Mouse (Mus musculus) heart, embryonic 16.5 days (tissue): ENCODE measurements around the gene Myh13. TPM values are rescaled to one million over a fixed set of nuclear protein-coding genes. Genes with fewer than 3 reads are reported as not detected.

Experiments
- ATAC-seq: fragments of 200-750 bp; cut with Nextera tagmentation; replicated peaks from 2 replicates; pipeline ENCODE4 v1.8.0; 2017; ENCODE audit warnings: moderate number of reproducible peaks; ENCODE audit not compliant: insufficient read depth, low FRiP score; ENCODE audit errors: extremely low read depth
- H3K27ac ChIP-seq: fragments of 300-500 bp; sonication (generic); 2 replicates; pipeline ENCODE4 v1.5.1; 2014; ENCODE audit warnings: mild to moderate bottlenecking, low read length, control low read depth, moderate library complexity
- H3K27me3 ChIP-seq: fragments of 300-500 bp; sonication (generic); 2 replicates; pipeline ENCODE4 v1.6.1; 2014; ENCODE audit warnings: low read length, mixed read lengths; ENCODE audit not compliant: control insufficient read depth, insufficient read depth
- H3K36me3 ChIP-seq: fragments of 300-500 bp; sonication (generic); 2 replicates; pipeline ENCODE4 v1.6.1; 2014; ENCODE audit not compliant: control insufficient read depth, insufficient read depth
- H3K4me1 ChIP-seq: fragments of 300-500 bp; sonication (generic); 2 replicates; pipeline ENCODE4 v1.6.1; 2014; ENCODE audit warnings: low read length, mixed read lengths; ENCODE audit not compliant: control insufficient read depth, insufficient read depth
- H3K4me2 ChIP-seq: fragments of 300-500 bp; sonication (generic); 2 replicates; pipeline ENCODE4 v1.6.1; 2014; ENCODE audit warnings: low read depth, mild to moderate bottlenecking, control low read depth, low read length
- H3K4me3 ChIP-seq: fragments of 300-500 bp; sonication (generic); 2 replicates; pipeline ENCODE4 v1.5.1; 2014; ENCODE audit warnings: mild to moderate bottlenecking, control low read depth, low read length
- H3K9ac ChIP-seq: fragments of 300-500 bp; sonication (generic); 2 replicates; pipeline ENCODE4 v1.6.1; 2014; ENCODE audit warnings: low read length, control low read depth
- H3K9me3 ChIP-seq: fragments of 300-500 bp; sonication (generic); replicated peaks from 2 replicates; pipeline ENCODE4 v1.6.1; 2016; ENCODE audit warnings: low read length; ENCODE audit not compliant: control insufficient read depth
- WGBS: fragments of 180-500 bp; shearing (Covaris S2); extraction: QIAGEN DNeasy Blood & Tissue Kit; methylation state at CpG from one replicate; pipeline ENCODE4 v1.1.7; 2014; 5-methylcytosine and 5-hydroxymethylcytosine counted together
- polyA plus RNA-seq: library from polyadenylated mRNA; unstranded; fragments of >200 nt; fragmentation: Nextera tagmentation; extraction: Ambion mirVana; gene quantifications from 2 replicates; pipeline ENCODE4 v1.2.1, GENCODE M21; 2015

Gene Myh13
- polyA plus RNA-seq, 1 experiment from 2014 or later: 0.60 TPM

DNA sequence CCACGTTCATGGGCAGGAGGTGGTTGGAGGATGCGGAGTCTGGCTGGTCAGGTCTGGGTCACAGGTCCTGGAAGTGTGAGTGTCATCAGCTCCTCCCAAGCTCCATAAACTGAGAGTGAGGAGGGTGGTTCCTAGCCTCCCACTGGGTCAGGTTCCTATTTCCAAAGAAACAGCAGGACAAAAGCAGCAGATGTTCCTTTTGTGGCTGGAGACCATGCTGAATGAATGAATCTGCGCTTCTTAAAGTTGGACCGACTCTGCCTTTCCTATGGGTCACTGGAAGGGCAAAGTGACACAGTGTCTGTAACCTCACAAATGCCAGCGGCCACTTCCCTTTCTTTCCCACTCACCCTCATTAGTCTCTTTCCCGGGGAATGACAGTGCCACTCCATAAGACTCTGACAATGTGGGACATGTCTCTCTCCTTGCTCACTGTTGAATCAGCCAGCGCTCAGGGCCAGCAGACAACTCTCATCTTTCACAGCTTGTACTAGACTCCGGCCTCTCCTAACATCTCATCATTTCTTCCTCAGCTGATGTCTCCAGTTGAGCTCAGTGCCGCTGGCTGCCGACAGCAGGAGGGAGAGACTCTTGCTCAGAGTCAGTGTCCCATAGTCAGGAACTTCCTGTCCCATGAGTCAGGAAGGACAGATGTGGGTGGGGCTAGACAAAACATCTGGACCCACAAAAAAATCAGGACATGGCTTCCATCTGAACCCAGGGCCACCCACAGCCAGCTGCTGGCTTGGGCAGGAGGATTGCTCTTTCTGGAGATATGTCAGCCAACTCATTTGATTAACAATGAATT, 58.4 kb downstream of the Myh13 start:
- WGBS: 40% methylated on average over 10 of the region's 10 CpGs

DNA sequence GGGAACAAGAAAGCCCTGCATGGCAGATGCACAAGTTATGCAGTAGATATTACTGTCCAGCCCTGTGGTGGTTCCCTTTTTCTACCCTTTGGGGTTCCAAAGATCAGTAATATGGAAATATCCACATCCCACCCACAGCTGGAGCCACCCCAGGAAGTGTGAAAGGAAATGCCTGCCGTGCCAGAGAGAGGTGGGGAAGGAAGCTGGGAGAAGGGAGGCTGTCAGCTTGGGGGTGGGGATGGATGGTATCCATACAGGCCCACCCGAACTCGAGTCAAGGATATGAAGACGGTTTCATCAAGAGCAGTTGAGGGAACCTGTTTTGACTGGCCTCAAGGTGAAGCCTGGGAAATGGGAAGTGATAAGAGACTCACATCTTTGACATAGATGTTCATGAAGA, 60.4 kb downstream of the Myh13 start:
- Histone ChIP-seq H3K4me3 (no peak overlapping the region), H3K27me3 (peaks cover 3% of the 10 kb centered on the region), H3K4me2 (no peak overlapping the region), H3K27ac (no peak overlapping the region), H3K9me3 (no peaks in the 10 kb centered on the region), H3K36me3 (no peaks in the 10 kb centered on the region), H3K9ac (no peak overlapping the region), H3K4me1 (no peaks in the 10 kb centered on the region)
- no peak for ATAC-seq
- WGBS: 34% methylated on average over 4 of the region's 4 CpGs

More for the DNA sequence above, 58.4 kb downstream of the Myh13 start:
- Histone ChIP-seq H3K9me3 (no peaks in the 10 kb centered on the region), H3K4me2 (no peak overlapping the region), H3K27me3 (peaks cover 3% of the 10 kb centered on the region), H3K27ac (no peak overlapping the region), H3K4me3 (no peak overlapping the region), H3K4me1 (no peaks in the 10 kb centered on the region), H3K36me3 (no peaks in the 10 kb centered on the region), H3K9ac (no peak overlapping the region)
- ATAC-seq: no peak

DNA sequence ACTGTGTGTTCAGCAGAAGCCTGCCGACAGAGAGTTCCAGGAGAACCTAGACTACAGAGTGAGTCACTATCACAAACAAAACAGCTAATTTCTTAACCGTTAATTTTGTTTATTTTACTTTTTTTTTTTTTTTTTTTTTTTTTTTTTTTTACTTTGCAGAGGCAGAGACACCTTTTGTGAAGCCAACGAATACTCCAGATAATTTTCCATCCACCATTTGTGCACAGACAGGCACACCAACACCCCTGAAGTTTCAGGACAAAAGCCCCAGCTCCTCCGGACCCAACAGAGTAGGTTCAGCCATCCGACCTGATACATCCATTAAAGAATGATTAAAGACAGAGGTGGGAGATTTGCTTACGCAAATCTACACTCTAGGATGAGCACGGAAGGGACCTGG, 63.2 kb downstream of the Myh13 start:
- 0 out of 2 replicates have a peak, but pooled peaks cover 2% of the 10 kb centered on the region for H3K9me3 ChIP-seq
- no peak overlapping the region for H3K9ac ChIP-seq
- no peak for ATAC-seq
- H3K36me3 ChIP-seq: no peaks in the 10 kb centered on the region
- H3K27ac ChIP-seq: no peak overlapping the region
- H3K27me3 ChIP-seq: no peaks in the 10 kb centered on the region
- no peak overlapping the region for H3K4me3 ChIP-seq
- no peak overlapping the region for H3K4me2 ChIP-seq
- WGBS: 79% methylated on average over 7 of the region's 7 CpGs
- H3K4me1 ChIP-seq: 0 out of 2 replicates have a peak, but pooled peaks cover 2% of the 10 kb centered on the region

DNA sequence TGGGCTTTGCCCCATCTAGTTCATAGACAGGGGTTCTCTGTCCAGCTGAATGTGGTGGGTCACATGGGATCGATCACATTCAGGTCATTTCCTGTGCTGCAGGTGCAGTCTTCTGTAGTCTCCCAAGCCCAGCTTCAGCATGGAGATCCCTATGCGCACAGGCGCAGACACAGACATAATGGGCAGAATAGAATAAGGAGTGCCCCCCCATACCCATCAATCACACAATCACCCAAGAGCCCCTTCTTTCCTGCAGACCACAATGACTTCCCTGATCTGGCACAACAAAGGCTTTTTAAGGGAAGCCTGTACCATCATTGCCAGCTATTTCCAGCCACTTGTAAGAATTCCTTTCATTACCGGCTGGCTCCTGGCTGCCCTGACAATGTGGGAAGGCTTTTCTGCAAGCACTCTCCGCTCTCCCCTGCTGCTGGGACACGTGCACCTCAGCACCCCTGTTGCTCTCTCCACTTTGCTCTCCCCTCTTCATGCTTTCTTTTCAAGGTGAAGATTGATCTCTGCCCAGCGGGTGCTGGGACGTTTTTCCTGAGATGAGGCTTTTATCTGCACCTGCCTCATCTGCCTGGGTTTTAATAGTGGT, 65.5 kb downstream of the Myh13 start:
- 37% methylated on average over 8 of the region's 8 CpGs for WGBS
- Histone ChIP-seq H3K27ac (no peak overlapping the region), H3K4me2 (no peak overlapping the region), H3K9ac (no peak overlapping the region), H3K9me3 (0 out of 2 replicates have a peak, but pooled peaks cover 2% of the 10 kb centered on the region), H3K36me3 (no peaks in the 10 kb centered on the region), H3K27me3 (no peaks in the 10 kb centered on the region), H3K4me1 (0 out of 2 replicates have a peak, but pooled peaks cover 2% of the 10 kb centered on the region), H3K4me3 (no peak overlapping the region)
- no peak for ATAC-seq

DNA sequence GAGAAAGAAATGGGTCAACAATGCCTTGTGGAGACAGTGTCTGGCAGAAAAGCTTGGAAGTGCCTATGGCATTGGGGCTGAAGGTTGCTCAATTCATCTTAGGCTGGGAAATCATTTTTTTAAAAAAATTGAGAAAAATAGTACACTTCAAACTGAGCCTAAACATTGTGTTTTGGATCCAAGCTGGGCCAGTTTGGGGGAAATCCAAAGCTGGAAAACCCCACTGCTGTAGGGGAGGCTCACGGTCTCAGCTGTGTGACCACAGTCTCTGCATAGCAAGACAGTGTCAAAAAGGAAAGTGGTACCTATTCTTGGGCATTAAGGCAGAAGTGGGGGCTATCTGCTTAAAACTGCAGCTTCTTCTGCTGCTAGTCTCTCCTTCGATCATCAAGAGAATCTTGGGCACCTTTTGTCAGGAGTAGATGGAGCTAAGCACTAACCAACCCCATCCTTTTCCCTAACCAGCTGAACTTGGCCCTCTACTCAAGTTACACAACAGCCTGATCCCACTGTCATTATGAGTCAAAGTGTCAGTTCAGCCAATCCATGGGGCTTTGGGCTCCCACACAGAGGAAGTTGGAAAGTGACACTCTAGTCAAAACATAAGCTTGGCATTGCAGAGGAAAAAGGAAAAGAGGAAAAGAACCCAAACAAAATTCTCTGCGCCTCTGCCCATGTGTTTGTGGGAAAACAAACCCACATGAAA, 69.4 kb downstream of the Myh13 start:
- Histone ChIP-seq H3K27me3 (no peaks in the 10 kb centered on the region), H3K4me2 (no peak overlapping the region), H3K9me3 (0 out of 2 replicates have a peak, but pooled peaks cover 2% of the 10 kb centered on the region), H3K4me3 (no peak overlapping the region), H3K36me3 (no peaks in the 10 kb centered on the region), H3K4me1 (0 out of 2 replicates have a peak, but pooled peaks cover 2% of the 10 kb centered on the region), H3K9ac (no peak overlapping the region), H3K27ac (no peak overlapping the region)
- 71% methylated on average over 3 of the region's 3 CpGs for WGBS
- ATAC-seq: no peak

DNA sequence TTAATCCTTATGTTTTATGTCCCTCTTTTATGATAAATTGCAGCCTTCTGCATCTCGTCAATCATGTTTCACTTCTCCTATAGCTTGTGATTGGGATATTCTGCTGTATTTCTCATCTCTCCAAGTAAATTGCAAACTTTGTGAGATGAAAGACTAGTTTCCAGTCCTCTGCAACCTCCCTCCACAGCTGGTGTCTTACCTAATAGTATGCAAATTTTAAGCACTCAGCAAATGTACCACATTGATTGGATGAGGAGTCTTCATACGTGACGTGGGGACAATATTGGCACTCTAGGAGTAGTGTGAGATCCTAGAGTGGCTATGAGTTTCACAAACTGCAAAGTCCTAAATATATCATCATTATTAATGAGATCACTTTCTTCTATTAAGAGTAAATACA, 70.9 kb downstream of the Myh13 start:
- H3K36me3 ChIP-seq: no peaks in the 10 kb centered on the region
- H3K27ac ChIP-seq: no peak overlapping the region
- WGBS: 81% methylated on average over 3 of the region's 3 CpGs
- H3K4me1 ChIP-seq: no peaks in the 10 kb centered on the region
- no peak for ATAC-seq
- H3K4me2 ChIP-seq: no peak overlapping the region
- H3K9ac ChIP-seq: no peak overlapping the region
- no peaks in the 10 kb centered on the region for H3K27me3 ChIP-seq
- 0 out of 2 replicates have a peak, but pooled peaks cover 2% of the 10 kb centered on the region for H3K9me3 ChIP-seq
- H3K4me3 ChIP-seq: no peak overlapping the region

DNA sequence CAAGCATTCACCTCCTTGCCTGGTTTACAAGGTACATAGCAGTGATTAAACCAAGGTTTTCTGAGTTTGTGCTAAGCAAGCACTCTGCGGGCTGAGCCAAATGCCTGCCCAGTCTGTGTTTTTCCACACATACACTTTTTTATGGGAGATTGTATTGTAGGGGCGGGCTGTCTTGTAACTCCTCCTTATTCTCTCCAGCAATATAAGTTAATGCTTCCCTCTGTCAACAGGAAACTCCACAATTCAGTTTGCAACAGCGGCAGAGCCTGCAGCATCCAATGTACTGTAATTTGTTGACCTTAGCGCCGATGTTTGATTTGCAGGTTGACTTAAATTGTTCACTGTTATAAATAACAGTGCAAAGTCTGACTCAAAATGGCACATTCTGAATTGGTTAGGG, 79.5 kb downstream of the Myh13 start:
- H3K4me2 ChIP-seq: no peak overlapping the region
- no peak overlapping the region for H3K4me3 ChIP-seq
- 84% methylated on average over 5 of the region's 5 CpGs for WGBS
- no peaks in the 10 kb centered on the region for H3K9me3 ChIP-seq
- H3K9ac ChIP-seq: no peak overlapping the region
- H3K27me3 ChIP-seq: no peaks in the 10 kb centered on the region
- no peaks in the 10 kb centered on the region for H3K36me3 ChIP-seq
- H3K4me1 ChIP-seq: no peaks in the 10 kb centered on the region
- no peak for ATAC-seq
- no peak overlapping the region for H3K27ac ChIP-seq

DNA sequence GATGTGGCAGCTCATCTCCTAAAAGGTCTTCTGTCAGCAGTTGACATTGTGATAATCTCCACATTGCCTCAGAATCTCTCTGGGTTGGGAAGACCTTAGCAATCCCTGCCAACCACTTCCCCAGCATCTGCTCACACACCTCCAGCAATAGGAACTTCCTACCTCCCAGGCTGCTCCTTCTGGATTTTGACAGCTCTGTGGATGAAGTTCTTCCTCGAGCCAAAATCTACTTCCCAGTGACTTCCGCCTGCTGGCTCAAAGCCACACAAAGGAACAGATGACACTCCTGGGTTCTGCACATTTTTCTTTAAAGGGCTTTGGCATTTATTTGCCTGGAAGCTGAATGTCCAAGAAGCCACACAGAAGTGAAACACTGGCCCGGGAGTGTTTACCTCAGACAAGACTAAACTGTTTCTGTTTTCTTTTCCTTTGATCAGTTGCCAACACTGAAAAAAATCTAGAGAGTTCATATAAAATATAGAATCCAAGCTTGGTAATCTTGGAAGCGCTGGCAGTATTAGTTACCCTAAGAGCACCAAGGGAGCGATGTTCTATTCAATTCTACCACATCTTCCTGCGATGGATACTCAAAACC, 93.0 kb downstream of the Myh13 start:
- H3K9ac ChIP-seq: no peak overlapping the region
- H3K27ac ChIP-seq: no peak overlapping the region
- H3K4me2 ChIP-seq: no peak overlapping the region
- H3K36me3 ChIP-seq: no peaks in the 10 kb centered on the region
- ATAC-seq: no peak
- H3K4me3 ChIP-seq: no peak overlapping the region
- H3K4me1 ChIP-seq: no peaks in the 10 kb centered on the region
- H3K27me3 ChIP-seq: no peaks in the 10 kb centered on the region
- no peaks in the 10 kb centered on the region for H3K9me3 ChIP-seq
- 61% methylated on average over 6 of the region's 6 CpGs for WGBS
